Mouse (Mus musculus): ENCODE measurements at regions not wholly inside any gene's neighbourhood (a gene's known extent, or its start where the extent isn't known, plus 50 kb on each side); places are given as distances from the start of the nearest gene placed in this dataset.

DNA sequence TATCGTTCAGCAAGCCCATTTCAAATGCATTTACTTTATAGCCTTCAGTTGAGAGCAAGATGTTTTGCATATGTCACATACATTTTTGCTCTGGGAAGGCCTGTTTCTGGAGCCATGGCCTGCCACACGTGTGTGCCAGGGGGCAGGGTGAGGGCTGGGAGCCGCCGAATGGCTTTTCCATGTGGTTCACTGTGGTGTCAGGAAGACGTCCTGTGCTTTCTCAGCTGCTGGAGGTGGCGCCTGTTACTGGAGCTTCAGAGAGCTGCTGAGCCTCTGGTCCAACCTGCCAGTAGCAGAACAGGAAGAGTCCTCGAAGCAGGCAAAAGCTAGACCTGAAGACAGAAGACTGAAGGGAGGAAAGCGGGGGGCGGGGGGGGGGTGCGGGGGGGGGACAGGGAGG is 78.5 kb upstream of the Smim23 start:
- no peak for TF ChIP-seq CTCF (IDR thresholded peaks at IDR 0.05; ENCODE audit: low read depth, low read length)
- no peak for TF ChIP-seq GATA2 (IDR thresholded peaks at IDR 0.05; ENCODE audit: borderline replicate concordance, low read depth, low read length)
- no peak for TF ChIP-seq TAL1 (conservative IDR thresholded peaks at IDR 0.05; ENCODE audit: low read depth, low read length)
- TF ChIP-seq GATA1 (IDR thresholded peaks at IDR 0.05; ENCODE audit: borderline replicate concordance, low read length): no peak

Measured in G1E (cell line).